Mouse (Mus musculus) macrophage (primary cell): Measurements from ENCODE around the gene Rhbdl2. TPM values are rescaled to one million over a fixed set of nuclear protein-coding genes. Genes with fewer than 3 reads are reported as not detected.
A peak's percentile ranks its signal among the peaks of the same experiment; 100 is the strongest.

Experiments
- H3K27ac ChIP-seq: fragments of 350-480 bp; formaldehyde crosslinking; 2 replicates; pipeline ENCODE4 v1.9.0; 2021
- H3K36me3 ChIP-seq: fragments of 350-480 bp; formaldehyde crosslinking; 2 replicates; pipeline ENCODE4 v1.9.0; 2021; ENCODE audit errors: inconsistent target
- H3K4me3 ChIP-seq: fragments of 350-480 bp; formaldehyde crosslinking; 2 replicates; pipeline ENCODE4 v1.9.0; 2021; ENCODE audit errors: inconsistent target
- H3K79me2 ChIP-seq: fragments of 350-480 bp; formaldehyde crosslinking; 2 replicates; pipeline ENCODE4 v1.9.0; 2021; ENCODE audit errors: inconsistent target
- WGBS: methylation state at CpG from one replicate; pipeline ENCODE4 v1.1.7; 2026; ENCODE audit warnings: inconsistent platforms; ENCODE audit not compliant: missing documents; 5-methylcytosine and 5-hydroxymethylcytosine counted together
- polyA plus RNA-seq: library from polyadenylated mRNA; stranded (reverse); fragments of 250-400 nt; gene quantifications from 3 replicates; pipeline ENCODE4 v1.2.4, GENCODE M21; 2018; ENCODE audit warnings: inconsistent platforms
- total RNA-seq, 78 experiments: library from RNA; depleted of rRNA; stranded (reverse); fragments of 250-400 nt; gene quantifications; 1 replicate in 9 of 78; 2 replicates in 24 of 78; 3 replicates in 43 of 78; 4 replicates in 2 of 78; pipeline ENCODE4 v1.2.4; 2018; ENCODE audit warnings: inconsistent platforms in 56 of 78

Rhbdl2 gene
- total RNA-seq (2018; cell fraction: chromatin; rRNA removed), result not detected
- not detected for total RNA-seq (2018; cell fraction: cytosol; rRNA removed)
- total RNA-seq (2018; cell fraction: nucleus; rRNA removed), result not detected
- not detected in 3 replicates for polyA plus RNA-seq

DNA sequence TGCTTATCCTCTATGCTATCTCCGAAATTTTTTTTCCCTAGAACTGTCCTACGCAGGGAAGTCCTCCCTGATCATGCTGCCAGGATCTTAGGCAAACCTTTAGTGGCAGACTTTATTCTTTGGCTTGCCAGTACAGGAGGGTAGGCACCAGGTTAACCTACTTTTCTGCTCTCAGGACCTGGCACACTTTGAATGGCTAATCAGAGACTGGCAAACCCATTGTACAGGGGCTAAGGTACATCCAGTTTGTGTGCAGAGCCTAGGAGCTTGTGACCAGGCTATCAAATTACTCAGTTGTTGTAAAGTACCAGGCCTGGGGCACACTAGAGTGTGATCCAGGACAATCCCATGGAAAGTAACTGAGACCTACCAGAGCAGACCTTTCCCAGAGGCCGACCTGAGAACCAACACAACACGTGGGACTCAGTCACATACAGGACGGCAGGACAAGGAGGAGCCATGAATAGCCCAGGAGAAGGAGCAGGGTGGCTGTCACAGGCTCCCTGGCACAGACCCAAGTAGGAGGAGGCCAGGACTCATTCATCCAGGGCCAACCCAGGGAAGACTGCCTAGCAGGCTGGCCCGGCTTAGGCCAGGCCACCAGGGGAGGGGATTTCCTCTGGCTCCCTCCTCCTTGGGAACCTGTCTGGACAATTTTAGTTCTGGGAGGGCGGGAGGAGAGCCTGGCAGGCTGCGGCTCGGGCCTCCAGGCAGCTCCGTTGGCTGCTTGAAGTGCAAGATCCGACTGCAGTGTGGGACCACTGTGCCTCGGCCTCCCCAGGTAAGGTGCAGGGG is at the start of gene Rhbdl2:
Gene Rhbdl2, plus strand, starts transcription at position 684 of the 795 bp plus-strand sequence.
- H3K36me3 ChIP-seq, result no peaks in the 10 kb centered on the region
- H3K4me3 ChIP-seq, result no peak within 1 kb of the TSS
- WGBS, result 62% methylated on average over 12 of the region's 12 CpGs
- no peaks in the 10 kb centered on the region for H3K79me2 ChIP-seq
- no peak within 1 kb of the TSS for H3K27ac ChIP-seq

GRCm38 (mm10) chr4:123738708-123739107 is 49.0 kb upstream of the Rhbdl2 start:
- no peak overlapping the region for H3K27ac ChIP-seq
- peaks cover 64% of the 10 kb centered on the region for H3K36me3 ChIP-seq
- no peak overlapping the region for H3K4me3 ChIP-seq
- 96% methylated on average over 4 of the region's 4 CpGs for WGBS
- peaks cover 57% of the 10 kb centered on the region for H3K79me2 ChIP-seq

GRCm38 (mm10) chr4:123742891-123743290 is 44.8 kb upstream of the Rhbdl2 start:
- peaks cover 98% of the 10 kb centered on the region for H3K79me2 ChIP-seq
- H3K27ac ChIP-seq, result peak overlapping the region; percentile 77
- peaks cover 37% of the 10 kb centered on the region for H3K36me3 ChIP-seq
- H3K4me3 ChIP-seq, result no peak overlapping the region
- 55% methylated on average over 1 of the region's 1 CpGs for WGBS

DNA sequence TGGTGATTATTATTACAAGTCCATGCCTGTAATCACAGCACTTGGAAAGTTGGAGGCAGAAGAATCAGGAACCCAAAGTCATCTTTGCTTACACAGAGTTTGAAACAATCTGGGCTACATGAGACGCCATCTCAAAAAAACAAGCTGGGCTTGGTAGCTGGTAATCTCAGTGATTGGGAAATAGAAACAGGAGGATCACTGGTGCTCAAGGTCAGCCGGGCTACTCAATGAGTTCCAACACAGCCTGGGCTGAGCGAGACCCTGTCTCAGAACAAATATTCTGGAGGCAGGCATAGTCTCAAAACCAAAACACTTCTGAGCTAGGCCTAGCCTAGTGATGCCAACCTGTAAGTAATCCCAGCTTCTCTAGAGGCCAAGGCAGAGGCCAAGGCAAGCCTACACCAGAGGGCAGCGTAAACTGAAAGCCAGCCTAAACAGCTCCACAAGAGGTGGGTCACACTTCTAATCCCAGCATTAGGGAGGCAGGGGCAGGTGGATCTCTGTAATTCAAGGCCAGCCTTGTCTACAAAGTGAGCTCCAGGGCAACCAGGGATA is 42.4 kb upstream of the Rhbdl2 start:
- Histone ChIP-seq H3K36me3 (peaks cover 13% of the 10 kb centered on the region), H3K4me3 (no peak overlapping the region), H3K27ac (no peak overlapping the region), H3K79me2 (peaks cover 95% of the 10 kb centered on the region)
- 98% methylated on average over 4 of the region's 4 CpGs for WGBS

DNA sequence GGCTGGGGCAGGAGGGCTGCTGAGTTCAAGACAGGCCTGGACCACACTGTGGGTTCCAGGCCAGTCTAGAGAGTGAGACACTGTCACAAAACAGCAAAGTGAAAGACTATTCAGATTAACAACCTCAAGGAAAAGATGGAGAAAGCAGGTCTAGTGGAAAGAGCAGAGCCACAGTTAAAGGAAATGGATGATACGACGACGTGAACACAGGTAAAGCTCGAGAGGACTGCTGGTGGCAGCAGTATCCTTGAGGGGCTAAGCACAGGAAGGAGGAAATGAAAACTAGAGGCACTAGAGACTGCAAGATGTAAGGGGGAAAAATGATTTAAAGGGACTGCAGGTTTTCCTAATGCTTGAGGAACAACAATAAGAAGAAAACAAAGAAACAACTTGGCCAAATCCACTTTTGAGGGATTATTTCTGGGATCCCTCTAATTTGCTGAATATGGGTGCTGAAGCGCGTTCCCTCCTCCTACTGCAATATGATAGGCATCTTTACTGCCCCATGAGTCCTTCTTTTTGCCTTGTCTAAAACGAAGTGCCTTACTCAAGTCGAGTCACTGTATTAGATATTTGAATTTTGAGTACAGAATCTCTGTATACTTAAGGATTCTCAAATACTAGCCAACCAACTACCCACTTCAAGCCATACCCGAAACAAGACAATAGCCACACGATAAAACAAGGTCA is 38.8 kb upstream of the Rhbdl2 start:
- Histone ChIP-seq H3K79me2 (peaks cover 59% of the 10 kb centered on the region), H3K36me3 (no peaks in the 10 kb centered on the region), H3K27ac (peak overlapping the region; percentile 84), H3K4me3 (peak overlapping the region; percentile 98)
- 4% methylated on average over 10 of the region's 10 CpGs for WGBS

DNA sequence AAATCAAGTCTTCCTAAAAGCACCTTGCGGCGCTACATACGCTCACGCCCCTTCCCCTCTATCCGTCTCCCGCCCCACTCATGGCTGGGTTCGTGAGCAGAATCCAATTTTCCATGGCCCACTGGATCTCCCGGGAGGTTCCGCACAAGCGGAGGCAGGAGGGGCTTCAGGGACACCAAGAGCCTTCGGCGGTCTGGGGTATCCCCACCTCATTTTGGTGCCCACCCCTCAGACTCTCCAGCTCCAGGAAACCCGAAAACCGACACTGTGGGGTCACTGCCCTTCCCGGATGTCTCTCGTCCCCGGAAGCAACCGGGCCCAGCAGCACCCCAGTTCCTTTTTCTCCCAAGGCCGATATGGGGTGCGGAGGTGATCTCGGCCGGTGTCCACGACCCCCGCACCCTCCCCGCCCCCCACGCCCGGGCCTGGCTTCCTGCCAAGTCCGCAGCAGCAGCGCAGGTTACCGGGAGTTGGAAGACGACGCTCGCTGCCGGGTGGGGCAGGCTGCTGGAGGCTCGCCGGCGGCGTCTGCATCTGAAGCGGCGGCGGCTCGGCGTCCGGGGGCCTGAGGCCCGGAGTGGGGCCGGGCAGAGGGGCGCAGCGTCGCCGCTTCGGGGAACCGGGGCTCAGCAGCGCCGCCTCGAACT is 38.1 kb upstream of the Rhbdl2 start:
- H3K4me3 ChIP-seq, result peak overlapping the region; percentile 98
- H3K79me2 ChIP-seq, result peaks cover 52% of the 10 kb centered on the region
- under 1% methylated on average over 49 of the region's 55 CpGs for WGBS
- H3K36me3 ChIP-seq, result no peaks in the 10 kb centered on the region
- H3K27ac ChIP-seq, result peak overlapping the region; percentile 84

DNA sequence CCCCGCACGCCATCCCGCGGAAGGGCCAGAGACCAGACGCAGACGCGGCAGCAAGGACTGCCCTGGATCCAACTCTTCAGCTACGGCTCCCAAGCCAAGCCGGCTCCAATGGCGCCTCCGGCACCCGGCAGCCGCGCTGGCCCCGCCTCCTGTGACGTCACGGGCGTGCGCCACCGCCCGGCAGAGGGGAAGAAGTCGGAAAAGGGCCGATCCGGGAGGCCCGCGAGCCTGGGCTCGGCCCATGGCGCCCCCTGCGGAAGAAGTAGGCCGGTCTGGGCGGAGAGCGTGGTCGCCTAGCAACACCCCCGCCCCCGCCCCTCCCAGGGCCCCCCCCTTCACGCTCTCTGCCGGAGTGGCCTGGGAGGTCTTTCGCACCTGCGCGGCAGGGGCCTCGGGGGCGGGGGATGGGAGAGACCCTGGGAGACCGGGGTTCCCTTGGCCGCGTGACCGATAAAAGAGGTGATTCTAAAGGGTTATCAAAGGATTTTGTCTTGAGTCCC is 37.5 kb upstream of the Rhbdl2 start, which contains the start of gene Akirin1:
Gene Akirin1, minus strand, starts transcription at position 194 of the 500 bp plus-strand sequence.
- peak within 1 kb of the TSS; percentile 98 for H3K4me3 ChIP-seq
- WGBS, result under 1% methylated on average over 40 of the region's 46 CpGs

GRCm38 (mm10) chr4:123750707-123751312 is 36.9 kb upstream of the Rhbdl2 start:
- no peaks in the 10 kb centered on the region for H3K36me3 ChIP-seq
- peak overlapping the region; percentile 41 for H3K4me3 ChIP-seq
- WGBS, result 2% methylated on average over 8 of the region's 8 CpGs
- H3K27ac ChIP-seq, result peak overlapping the region; percentile 65
- H3K79me2 ChIP-seq, result peaks cover 40% of the 10 kb centered on the region

More for the DNA sequence above, 37.5 kb upstream of the Rhbdl2 start, which contains the start of gene Akirin1:
- Histone ChIP-seq H3K27ac (peak within 1 kb of the TSS; percentile 84), H3K36me3 (no peaks in the 10 kb centered on the region), H3K79me2 (peaks cover 46% of the 10 kb centered on the region)

DNA sequence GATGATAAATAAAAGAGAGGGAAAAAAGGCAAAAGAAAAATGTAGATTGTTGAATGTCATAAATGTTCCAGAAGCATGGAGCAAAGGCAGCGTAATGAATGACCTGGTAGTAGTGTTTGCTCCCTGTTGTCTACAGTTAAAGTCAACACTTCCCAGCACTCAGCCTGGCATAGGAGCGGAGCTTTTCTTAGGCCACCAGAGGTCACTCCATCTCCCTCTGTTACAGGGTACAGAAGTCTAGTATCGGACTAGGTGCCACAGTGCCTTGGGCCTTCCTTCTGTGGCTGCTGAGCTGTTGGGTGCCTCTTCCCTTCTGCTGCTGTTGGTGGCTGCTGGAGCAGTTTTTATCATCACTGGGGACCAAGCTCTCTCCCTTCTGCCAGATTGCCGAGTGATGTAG is 29.4 kb upstream of the Rhbdl2 start:
- WGBS, result 61% methylated on average over 3 of the region's 4 CpGs
- no peak overlapping the region for H3K4me3 ChIP-seq
- H3K27ac ChIP-seq, result no peak overlapping the region
- no peaks in the 10 kb centered on the region for H3K36me3 ChIP-seq
- no peaks in the 10 kb centered on the region for H3K79me2 ChIP-seq

DNA sequence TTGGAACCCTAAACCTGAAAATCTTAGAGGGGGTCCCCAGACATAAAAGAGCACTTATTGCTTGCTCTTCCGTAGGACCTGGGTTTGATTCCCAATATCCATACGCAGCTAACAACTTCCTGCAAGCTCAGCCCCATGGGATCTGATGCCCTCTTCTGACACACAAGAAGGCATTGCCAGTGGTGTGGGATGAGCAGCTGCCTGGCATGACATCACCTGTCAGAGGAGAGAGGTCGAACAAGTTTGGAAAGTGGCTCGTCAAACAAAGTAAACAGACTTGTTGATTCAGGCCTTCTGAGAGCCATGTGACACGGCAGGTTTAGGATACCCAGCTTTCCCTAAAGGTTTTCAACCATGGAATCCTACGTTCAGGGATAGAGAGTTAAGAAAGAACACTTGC is 22.6 kb upstream of the Rhbdl2 start:
- 83% methylated on average over 6 of the region's 6 CpGs for WGBS
- no peaks in the 10 kb centered on the region for H3K36me3 ChIP-seq
- H3K27ac ChIP-seq, result no peak overlapping the region
- no peaks in the 10 kb centered on the region for H3K79me2 ChIP-seq
- no peak overlapping the region for H3K4me3 ChIP-seq

DNA sequence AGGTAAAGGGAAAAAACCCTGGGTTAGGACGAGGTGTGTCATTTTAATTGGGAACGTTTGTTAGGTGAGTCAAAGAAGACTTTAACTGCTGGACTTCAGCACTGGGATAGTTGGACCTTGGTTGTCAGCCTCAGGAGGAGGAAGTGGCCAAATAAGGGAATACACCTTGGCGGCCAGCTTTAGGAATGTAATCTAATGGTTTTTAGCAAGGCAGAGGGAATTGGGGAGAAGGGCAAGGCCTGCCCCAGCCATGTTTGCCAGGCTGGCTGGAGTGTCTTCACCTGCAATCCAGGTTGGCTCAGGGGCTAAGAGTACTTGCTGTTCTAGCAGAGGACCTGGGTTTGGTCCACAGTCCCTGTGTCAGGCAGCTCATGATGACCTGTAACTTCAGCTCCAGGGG is 19.9 kb upstream of the Rhbdl2 start:
- Histone ChIP-seq H3K36me3 (no peaks in the 10 kb centered on the region), H3K79me2 (no peaks in the 10 kb centered on the region), H3K27ac (no peak overlapping the region), H3K4me3 (no peak overlapping the region)
- 86% methylated on average over 3 of the region's 3 CpGs for WGBS

GRCm38 (mm10) chr4:123768234-123768633 is 19.4 kb upstream of the Rhbdl2 start:
- no peaks in the 10 kb centered on the region for H3K79me2 ChIP-seq

DNA sequence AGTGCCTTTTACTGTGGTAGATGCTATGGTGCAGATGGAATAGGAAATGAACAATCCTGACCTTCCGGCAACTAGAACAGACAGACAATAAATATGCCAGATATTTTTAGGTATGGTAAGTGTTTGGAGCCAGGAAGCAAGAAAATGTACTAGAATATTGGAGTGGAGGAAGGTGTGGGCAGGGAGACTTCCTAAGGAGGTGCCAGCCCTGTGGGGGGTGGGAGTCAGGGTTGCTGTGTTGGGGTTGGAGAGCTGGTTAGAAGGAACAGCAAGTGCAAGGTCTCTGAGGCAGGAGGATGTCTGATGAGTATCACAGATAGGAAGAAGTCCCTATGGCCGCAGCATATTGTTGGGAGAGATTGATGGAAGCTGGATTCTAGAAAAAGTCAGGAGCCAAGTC is 5.0 kb downstream of the Rhbdl2 start:
- WGBS, result 57% methylated on average over 2 of the region's 2 CpGs
- H3K36me3 ChIP-seq, result no peaks in the 10 kb centered on the region
- H3K27ac ChIP-seq, result no peak overlapping the region
- H3K79me2 ChIP-seq, result no peaks in the 10 kb centered on the region
- H3K4me3 ChIP-seq, result no peak overlapping the region

More at GRCm38 (mm10) chr4:123768234-123768633, 19.4 kb upstream of the Rhbdl2 start:
- H3K36me3 ChIP-seq, result no peaks in the 10 kb centered on the region
- H3K4me3 ChIP-seq, result no peak overlapping the region
- WGBS, result 84% methylated on average over 4 of the region's 4 CpGs
- no peak overlapping the region for H3K27ac ChIP-seq

- Histone ChIP-seq H3K27ac (no peak overlapping the region), H3K4me3 (no peak overlapping the region), H3K79me2 (no peaks in the 10 kb centered on the region), H3K36me3 (no peaks in the 10 kb centered on the region)
- 94% methylated on average over 6 of the region's 6 CpGs for WGBS
These were observed 5.5 kb downstream of the Rhbdl2 start for GRCm38 (mm10) chr4:123793136-123793535.
